Mouse (Mus musculus): ENCODE data around the gene Fhod1. TPM values are rescaled to one million over a fixed set of nuclear protein-coding genes. Genes with fewer than 3 reads are reported as not detected.

The Fhod1 gene
- total RNA-seq, 2 experiments from 2014 or later = 17.9 to 18.8 TPM

DNA sequence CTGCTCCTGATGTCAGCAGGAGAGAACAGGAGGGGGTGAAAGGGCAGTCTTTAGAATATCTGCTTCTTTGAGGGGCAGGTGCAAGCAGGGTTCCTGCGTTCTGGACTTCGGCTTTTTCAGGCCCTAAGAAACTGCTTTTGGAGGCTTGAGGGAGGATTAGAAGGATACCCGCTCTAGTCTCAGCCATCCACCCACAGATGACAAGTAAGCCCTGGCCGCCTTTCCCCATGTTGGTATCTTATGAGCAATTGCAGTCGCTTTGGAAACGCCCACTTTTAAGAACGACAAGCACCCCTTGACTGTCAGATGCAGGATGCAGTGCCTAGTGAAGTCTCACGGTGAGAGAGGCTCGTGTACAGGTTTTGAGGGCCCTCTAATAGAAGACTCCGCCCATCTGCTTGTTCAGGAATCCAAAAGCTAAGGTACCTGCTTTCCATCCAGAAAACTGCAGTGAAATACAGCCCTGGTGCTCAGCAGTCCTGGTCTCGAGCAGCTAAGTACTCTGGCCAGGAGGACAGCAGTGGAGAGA, 29.0 kb downstream of the Fhod1 start:
- no peak for DNase-seq (ENCODE audit: low spot score in 2 of 2)

DNA sequence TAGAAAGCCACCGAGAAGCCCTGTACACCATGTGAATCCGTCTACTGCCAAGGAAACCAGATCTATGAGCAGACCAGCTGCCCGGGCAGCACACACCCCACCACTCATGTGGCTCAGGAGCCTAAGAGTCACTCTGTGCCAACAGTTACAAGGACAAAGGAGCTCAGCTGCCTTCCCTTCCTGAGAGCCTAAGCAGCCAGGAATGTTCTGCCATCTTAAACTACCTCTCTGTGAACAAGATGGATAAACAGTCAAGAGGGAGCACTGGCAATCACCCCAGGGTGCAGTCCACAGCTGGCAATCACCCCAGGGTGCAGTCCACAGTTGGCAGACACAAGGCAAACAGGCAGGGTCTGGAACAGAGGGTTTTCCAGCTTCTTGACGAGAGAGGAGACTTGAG, 29.8 kb downstream of the Fhod1 start:
- no peak for DNase-seq (ENCODE audit: low spot score in 2 of 2)

DNA sequence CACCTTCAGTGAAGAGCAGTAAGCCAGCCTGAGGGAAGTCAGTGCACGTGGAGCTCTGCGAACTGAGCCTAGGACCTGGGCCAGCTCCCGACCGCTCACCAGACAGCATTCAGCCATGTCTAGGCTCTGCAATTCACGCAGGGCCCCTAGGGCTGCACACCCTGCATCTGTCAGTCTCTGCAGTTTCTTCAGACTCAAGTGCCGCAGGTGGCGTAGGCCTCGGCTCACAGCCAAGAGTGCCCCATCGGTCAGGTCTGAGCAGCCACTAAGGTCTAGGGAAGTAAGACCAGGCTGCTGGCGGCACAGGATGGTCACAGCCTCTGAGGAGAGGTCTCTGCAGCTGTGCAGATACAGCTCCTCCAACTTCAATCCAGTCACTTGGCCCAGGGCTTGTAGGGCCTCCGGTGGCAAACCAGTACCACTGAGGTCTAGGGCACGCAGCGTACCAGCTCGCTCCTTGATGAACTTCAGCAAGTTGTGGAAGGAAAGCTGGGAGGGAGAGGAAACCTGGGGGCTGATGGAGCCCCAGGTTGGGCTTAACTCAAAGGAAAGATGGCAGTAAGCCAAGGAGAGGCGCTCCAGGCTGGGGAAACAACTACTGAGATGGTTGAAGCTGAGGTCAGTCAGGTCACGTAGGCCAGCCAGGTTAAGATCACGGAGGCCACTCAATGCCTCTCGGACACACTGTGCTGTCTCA, 32.5 kb downstream of the Fhod1 start:
- no peak for DNase-seq (ENCODE audit: low spot score in 2 of 2)

DNA sequence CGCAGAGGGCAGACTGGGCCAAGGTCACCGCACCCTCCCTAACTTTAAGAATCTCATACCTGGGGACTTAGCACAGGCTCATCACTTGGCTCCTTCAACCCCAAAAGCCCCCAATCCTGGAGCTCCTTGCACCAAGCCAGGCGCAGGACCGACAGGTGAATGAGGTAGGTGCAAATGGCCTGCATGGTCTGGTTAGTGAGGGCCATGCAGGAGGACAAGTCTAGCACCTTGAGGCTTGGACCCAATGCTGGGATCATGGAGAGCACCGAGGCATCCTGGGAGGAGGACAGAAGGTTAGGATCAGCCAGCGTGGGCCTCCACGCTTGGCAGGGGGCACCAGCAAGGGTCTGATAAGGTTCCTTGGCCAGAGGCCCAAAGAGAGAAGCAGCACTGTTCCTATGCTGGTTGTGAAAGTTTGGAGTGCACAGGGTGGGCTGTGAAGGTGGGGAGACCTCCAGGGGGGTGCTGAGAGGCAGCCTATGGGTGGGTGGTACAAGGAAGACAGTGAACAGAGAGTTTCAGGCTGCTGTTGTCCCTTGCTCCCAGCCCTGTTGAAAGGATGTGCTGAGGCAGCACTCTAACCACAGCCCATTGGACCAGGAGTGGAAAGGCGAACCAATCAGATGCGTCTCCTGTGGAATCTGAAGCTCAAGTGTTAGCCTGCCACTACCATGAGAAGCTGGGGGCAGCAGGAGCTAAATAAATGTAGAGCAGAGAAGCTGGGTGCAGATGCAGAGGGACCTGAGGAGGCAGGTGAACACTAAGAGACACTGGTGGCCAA, 33.9 kb downstream of the Fhod1 start:
- DNase-seq (ENCODE audit: low spot score in 2 of 2) = no peak

DNA sequence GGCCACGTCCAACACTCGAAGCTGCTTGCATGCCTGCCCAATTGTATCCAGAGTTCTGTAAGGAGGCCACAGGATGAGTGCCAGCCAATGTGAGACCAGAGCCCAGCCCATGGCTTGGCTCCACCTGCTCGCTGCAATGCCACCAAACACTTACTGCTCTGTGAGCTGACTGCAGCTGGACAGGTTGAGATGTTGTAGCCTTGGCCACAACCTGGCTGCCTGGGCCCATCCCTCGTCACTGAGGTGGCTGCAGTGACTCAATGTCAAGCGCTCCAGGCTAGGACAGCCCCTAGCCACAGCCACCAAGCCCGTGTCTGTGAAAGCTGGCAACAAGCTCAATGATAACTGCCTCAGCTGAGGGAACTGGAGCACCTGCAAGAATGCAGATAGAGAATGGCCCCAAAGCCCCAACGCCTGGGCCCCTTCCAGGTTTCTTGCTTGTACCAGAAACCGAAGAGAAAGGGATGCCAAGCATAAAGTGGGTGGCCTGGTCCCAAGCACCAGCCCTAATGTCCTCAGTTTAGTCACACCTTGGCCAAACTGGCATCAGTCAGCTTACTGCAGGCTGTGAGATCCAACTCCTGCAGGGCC, 34.8 kb downstream of the Fhod1 start:
- DNase-seq (ENCODE audit: low spot score in 2 of 2) = no peak

DNA sequence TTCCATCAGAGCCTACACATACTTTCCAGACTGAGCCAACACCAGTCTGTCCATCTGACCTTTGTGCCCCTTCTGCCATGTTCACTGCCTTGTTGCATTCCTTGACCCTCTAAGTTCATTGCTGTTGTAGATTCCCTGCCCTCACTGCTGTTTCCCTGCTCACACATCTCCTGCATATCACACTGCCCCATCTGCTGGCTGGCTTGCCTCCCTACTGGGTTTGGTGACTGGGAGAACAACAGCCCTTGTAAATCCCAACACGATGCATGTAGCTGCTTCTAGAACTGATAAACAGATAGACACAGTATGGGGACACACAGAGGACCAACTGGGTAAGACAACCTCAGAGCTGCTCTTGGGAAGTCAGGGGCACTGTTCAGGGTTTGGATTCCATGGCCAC, 36.0 kb downstream of the Fhod1 start:
- no peak for DNase-seq (ENCODE audit: low spot score in 2 of 2)

DNA sequence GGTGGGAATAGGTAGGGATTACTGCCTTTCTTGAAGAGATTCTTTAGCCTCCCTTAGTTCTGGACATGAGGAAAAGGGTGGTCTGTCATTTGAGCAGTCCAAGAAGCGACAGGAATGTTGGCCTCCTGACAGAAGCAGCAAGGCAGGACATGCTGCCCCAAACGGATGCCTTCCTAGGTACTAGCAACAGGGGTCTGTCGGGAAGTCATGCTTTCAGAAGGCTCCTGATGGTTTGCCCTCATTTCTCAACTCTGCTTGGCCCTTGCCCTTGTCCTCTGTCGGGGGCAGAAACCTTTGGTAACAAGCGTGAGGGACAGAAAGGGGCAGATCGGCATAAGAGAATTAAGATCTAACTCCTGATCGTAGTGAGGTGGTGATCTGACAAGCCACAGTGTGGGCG, 37.6 kb downstream of the Fhod1 start:
- DNase-seq (ENCODE audit: low spot score in 2 of 2) = no peak

DNA sequence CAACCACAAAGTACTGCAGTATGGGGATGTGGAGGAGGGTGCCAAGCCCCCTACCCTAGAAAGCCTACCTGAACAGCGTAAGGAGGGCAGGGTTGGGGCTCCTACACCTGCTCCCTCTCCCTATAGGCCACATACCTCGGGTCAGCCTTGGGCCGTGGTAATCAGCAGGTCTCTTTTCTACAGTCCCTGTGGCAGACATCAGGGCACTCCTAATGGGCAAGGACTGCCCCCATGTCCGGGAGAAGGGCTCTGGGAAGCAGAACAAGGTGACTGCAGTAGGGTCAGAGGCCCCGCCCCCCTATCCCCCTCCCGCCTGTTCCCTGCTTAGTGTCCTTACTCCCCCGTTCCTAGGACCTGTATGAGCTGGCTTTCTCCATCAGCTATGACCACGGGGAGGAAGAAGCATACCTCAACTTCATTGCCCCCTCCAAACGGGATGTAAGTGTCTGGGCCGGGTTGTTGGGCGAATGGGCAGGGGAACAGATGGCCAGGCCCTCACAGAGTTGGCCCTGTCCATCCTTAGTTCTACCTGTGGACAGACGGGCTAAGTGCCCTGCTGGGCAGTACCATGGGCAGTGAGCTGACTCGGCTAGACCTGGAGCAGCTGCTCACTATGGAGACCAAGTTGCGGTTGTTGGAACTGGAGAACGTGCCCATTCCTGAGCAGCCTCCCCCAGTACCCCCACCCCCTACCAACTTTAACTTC, 38.5 kb downstream of the Fhod1 start:
- no peak for DNase-seq (ENCODE audit: low spot score in 2 of 2)

DNA sequence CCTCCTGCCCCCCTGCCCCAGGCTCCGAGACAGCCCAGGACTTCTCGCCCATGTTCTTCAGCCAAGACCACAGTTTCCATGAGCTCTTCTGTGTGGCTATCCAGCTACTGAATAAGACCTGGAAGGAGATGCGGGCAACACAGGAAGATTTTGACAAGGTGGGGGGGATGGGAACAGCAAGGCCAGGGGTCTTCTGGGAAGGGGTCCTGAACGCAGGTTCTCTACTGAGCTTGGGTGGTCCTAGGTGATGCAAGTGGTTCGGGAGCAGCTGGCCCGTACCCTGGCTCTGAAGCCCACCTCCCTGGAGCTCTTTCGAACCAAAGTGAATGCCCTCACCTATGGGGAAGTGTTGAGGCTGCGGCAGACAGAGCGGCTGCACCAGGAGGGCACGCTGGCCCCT, 39.3 kb downstream of the Fhod1 start:
- DNase-seq (ENCODE audit: low spot score in 2 of 2) = no peak

DNA sequence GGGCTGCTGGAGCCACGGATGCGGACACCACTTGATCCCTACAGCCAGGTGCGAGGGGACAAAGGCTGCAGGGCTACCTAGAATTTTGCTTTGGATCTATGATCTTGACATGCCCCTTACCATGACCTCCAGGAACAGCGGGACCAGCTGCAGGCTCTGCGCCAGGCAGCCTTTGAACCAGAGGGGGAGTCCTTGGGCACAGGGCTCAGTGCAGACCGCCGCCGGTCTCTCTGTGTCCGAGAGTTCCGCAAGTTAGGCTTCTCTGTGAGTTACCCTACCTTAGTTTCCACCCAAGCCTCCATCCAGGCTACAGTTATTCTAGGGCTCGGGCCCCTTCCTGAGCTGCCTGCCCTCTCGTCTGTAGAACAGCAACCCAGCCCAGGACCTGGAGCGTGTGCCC, 40.1 kb downstream of the Fhod1 start:
- DNase-seq (ENCODE audit: low spot score in 2 of 2) = no peak

DNA sequence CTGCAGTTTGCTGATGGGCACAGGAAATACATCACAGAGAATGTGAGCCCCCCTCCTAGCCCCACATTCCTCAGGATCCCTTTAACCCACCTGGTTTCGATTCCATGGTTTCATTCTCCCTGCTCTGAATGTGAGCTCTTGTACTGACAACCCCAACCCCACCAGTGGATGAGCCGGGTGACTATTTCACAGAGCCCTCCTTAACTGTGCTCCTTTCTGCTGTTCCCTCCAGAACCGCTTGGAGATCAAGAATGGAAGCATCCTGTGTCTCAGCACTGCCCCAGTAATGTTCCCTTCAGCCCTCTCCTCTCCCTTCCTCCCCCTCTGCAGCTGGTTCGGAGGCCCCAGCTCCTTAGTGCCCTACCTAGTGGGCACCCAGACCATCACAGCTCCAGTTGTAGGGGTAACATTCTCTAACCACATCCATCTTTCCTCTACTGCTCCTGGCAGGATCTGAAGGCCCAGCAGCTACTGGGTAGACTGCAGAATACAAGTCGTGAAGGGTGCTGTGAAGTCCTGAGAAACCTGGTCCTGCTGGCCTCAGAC, 41.5 kb downstream of the Fhod1 start:
- no peak for DNase-seq (ENCODE audit: low spot score in 2 of 2)

DNA sequence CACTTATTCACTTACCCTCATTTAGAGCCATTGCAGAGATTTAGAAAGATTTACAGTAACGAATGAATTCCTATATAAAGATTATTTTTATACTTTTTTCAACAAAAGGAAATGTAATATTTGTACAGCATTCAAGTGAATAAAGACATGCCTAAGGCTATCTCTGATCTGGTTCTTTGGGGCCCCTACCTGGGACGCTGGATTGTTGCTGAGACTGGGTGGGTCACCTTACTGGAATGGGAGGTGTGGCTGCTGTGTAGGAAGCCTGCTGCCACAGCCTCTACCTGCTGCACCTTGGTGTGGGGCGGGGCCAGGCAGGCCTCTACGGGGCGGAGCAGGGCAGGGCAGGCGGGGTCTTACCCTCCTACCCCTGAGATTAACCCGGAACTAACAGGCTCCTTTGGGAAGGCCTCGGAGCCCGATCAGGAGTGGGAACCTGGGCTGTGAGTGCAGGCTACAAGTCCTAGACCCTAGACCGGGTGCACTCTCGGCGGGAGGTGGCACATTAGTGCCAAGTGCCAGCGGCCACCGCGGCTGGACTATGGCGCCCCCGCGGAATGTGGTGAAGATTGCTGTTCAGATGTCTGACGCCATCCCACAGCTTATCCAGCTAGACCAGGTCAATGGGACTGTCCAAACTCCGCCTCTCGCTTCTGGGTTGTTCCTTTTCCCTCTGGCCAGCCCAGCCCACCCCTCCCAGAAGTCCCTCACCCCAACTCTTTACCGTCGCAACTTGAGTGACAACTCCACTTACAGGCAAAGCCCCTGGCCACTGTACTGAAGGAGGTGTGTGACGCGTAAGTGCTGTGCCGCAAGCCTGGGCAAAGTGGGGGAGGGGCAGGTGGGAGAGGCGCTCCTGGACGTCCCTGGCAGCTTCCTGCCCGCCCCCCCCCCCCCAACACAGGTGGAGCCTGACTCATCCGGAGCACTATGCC, 42.3 kb downstream of the Fhod1 start, which contains the start of gene Elmo3:
Gene Elmo3, plus strand, starts transcription at position 391 of the 935 bp plus-strand sequence.
- DNase-seq (ENCODE audit: low spot score in 2 of 2) = no peak

DNA sequence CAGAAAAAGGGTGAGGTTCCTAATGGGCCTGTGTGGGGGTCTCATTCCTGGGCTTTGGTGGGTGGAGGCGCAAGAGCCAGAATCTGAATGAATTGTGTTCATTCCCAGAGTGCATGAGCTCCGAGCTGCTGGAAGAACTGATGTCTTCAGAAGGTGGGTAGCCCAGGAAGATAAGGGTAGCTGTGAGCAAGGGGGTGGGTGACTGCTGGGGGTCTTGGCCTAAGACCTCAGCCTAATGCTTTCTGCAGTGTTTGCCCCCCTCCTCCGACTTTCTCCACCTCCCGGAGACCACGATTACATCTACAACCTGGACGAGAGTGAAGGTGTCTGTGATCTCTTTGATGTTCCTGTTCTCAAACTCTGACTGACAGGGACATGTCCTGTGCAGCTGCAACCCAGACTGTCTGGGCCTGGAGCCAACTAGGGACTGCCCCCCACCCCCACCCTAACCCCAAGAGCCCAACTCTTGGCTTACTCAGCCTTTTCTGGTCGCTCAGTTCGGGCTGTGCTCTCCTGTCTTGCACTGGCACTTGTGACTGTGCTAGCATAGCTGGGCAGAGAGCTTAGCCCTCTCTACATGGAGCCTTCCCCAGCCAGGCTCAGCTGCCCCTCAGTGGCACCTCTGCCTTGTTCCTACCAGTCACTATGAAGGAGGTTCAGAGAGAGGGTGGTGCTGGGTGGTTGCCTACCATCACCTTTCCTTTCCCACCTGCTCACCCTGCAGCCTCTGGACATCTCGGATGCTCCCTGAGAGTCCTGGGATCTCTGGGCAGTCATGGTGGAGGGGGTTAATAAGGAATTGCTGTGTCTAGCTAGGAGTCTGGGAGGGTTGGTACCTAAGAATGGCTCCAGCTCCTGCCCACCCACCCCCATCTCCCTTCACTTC, 43.2 kb downstream of the Fhod1 start:
- DNase-seq (ENCODE audit: low spot score in 2 of 2) = no peak

DNA sequence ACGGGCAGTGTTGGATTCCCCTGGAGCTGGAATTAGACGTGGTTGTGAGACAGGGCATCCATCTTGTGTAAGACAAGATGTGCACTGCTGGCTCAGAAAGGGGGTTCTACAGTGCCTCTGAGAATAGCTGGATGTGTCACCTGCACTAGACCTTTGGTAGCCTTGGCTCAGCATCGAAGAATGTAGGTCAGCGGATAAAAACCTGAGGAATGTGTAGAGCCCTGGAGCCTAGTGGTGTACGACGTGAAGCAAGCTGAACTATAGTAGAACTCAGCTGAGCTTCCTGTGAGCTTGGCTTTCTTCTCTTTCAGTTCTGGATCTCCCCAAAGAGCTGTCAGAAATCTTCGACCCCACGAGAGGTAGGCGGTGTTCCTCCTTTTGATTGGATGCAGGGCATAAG, 43.9 kb downstream of the Fhod1 start:
- no peak for DNase-seq (ENCODE audit: low spot score in 2 of 2)

DNA sequence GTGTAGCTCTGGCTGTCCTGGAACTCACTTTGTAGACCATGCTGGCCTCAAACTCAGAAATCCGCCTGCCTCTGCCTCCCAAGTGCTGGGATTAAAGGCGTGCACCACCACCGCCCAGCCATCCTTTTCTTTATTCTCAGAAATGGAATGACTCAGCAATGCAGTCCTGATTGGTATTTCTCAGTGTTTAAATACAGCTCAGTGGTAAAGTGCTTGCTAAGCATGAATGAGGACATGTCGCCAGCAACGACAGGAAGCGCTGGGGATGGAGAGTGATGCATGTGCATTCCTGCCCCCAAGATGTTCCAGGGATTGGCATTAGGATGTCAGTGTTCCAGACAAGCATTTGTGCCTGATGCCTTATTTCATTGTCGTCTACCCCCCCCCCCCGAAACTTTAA, 44.4 kb downstream of the Fhod1 start:
- no peak for DNase-seq (ENCODE audit: low spot score in 2 of 2)

DNA sequence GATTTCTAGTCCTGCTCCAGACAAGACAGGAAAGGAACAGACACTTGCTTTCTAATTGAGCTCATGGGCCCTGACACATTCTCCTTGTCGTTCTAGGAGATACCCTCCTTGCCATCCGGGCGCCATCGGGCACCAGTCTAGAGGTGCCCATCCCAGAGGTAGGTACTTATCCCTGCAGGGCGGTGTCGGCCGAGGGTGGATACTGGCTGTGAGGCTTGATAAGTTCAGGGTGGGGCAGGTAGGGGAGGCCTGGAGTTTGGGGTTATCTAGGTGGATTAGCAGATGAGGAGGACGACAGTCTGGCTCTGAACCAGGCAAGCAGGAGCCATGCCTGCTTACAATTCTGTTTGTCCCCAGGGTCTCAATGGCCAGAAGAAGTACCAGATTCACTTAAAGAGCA, 47.8 kb downstream of the Fhod1 start:
- DNase-seq (ENCODE audit: low spot score in 2 of 2) = no peak

DNA sequence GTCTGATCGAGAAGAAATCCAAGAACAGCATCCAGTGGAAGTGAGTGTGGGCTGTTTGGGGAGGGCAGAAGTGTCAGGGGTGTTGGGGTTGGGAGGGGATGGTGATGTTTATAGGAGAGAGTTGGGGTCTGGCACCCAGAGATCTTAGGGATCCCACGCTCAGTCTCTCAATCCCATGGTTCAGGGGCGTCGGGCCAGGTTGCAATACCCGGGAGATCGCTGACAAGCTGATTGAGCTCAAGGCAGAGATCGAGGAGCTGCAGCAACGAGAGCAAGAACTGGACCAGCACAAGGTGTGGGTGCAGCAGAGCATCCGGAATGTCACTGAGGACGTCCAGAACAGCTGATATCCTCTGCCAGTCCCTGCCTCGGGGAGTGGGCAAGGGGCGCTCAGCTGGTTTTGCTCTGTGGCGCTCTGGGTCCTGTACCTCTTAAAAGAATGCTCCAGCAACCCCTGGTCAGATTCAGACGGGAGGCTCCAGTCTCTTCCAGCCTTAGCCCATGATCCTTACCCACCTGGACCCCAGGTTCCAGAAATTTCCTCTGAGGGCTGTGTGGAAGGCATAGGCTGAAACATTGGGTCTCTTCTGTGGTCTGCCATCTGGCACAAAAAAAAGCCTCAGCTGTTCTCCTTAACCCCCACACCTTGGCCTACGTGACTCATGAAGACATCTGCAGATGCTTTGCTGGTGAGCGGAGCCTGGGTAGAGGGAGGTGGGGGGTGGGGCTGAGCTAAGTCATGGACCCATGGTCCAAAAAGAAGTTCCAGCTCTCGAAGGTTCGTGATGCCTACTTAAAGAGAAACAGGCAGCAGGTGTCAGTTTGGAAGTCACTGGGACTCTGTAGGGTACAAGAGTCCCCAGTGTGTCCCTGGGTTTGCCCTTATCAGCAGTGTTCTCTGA, 49.2 kb downstream of the Fhod1 start:
- DNase-seq (ENCODE audit: low spot score in 2 of 2) = no peak

Data from adrenal gland, postnatal 4 days (tissue).